Mouse (Mus musculus) liver, postnatal 0 days (tissue): ENCODE data around the gene Tnf. TPM values are rescaled to one million over a fixed set of nuclear protein-coding genes. Genes with fewer than 3 reads are reported as not detected.

ENCODE experiments used
- ATAC-seq: fragments of 200-750 bp; cut with Nextera tagmentation; 2 replicates; pipeline ENCODE4 v1.8.0; 2017; ENCODE audit warnings: mild to moderate bottlenecking, moderate library complexity
- DNase-seq: peaks from one replicate; pipeline ENCODE4 v3.0.0-alpha.2; 2016
- H3K27ac ChIP-seq: fragments of 300-500 bp; sonication (generic); 2 replicates; pipeline ENCODE4 v1.5.1; 2014; ENCODE audit warnings: antibody characterized with exemption, moderate library complexity, mild to moderate bottlenecking, low read depth
- H3K27me3 ChIP-seq: fragments of 300-500 bp; sonication (generic); 2 replicates; pipeline ENCODE4 v1.6.1; 2014; ENCODE audit warnings: low read length, control low read depth, mixed read lengths; ENCODE audit not compliant: insufficient read depth
- H3K36me3 ChIP-seq: fragments of 300-500 bp; sonication (generic); replicated peaks from 2 replicates; pipeline ENCODE4 v1.6.1; 2014; ENCODE audit warnings: mild to moderate bottlenecking, control low read depth, low read length, moderate library complexity, mixed read lengths; ENCODE audit not compliant: insufficient read depth
- H3K4me1 ChIP-seq: fragments of 300-500 bp; sonication (generic); 2 replicates; pipeline ENCODE4 v1.6.1; 2014; ENCODE audit warnings: antibody characterized with exemption, mild to moderate bottlenecking, control low read depth; ENCODE audit not compliant: insufficient read depth
- H3K4me2 ChIP-seq: fragments of 300-500 bp; sonication (generic); 2 replicates; pipeline ENCODE4 v1.6.1; 2014; ENCODE audit warnings: low read depth, mild to moderate bottlenecking, low read length, moderate library complexity, mixed read lengths
- H3K4me3 ChIP-seq: fragments of 300-500 bp; sonication (generic); 2 replicates; pipeline ENCODE4 v1.5.1; 2014; ENCODE audit warnings: low read depth, low read length
- H3K9ac ChIP-seq: fragments of 300-500 bp; sonication (generic); replicated peaks from 2 replicates; pipeline ENCODE4 v1.6.1; 2014; ENCODE audit warnings: mild to moderate bottlenecking, moderate library complexity
- H3K9me3 ChIP-seq: fragments of 300-500 bp; sonication (generic); 2 replicates; pipeline ENCODE4 v1.6.1; 2016; ENCODE audit warnings: mild to moderate bottlenecking, control low read depth, low read length, mixed read lengths
- CTCF ChIP-seq: sonication (generic); IDR thresholded peaks from 2 replicates; pipeline ENCODE4 v1.5.1; 2016; ENCODE audit warnings: antibody characterized with exemption, low read depth
- EP300 ChIP-seq: IDR thresholded peaks from 2 replicates; pipeline ENCODE4 v1.6.1; 2016; ENCODE audit warnings: antibody characterized with exemption, low read depth, mild to moderate bottlenecking
- WGBS: fragments of 180-500 bp; shearing (Covaris S2); extraction: QIAGEN DNeasy Blood & Tissue Kit; methylation state at CpG from one replicate; pipeline ENCODE4 v1.1.7; 2014; ENCODE audit not compliant: insufficient replicate concordance; 5-methylcytosine and 5-hydroxymethylcytosine counted together
- polyA plus RNA-seq: library from polyadenylated mRNA; unstranded; fragments of >200 nt; fragmentation: Nextera tagmentation; extraction: Ambion mirVana; gene quantifications from 2 replicates; pipeline ENCODE4 v1.2.1, GENCODE M21; 2015

Tnf gene
- polyA plus RNA-seq, 1 experiment from 2014 or later: 0.59 TPM

- Histone ChIP-seq H3K9ac (peak overlapping the region; percentile 2; the same call in 1 of the 2 replicates), H3K27me3 (no peaks in the 10 kb centered on the region), H3K9me3 (no peaks in the 10 kb centered on the region), H3K4me1 (peaks cover 12% of the 10 kb centered on the region), H3K36me3 (no peaks in the 10 kb centered on the region), H3K27ac (peak overlapping the region; percentile 80), H3K4me3 (peak overlapping the region; percentile 52), H3K4me2 (peak overlapping the region; percentile 75)
- WGBS: 1% methylated on average over 4 of the region's 4 CpGs
- DNase-seq (no peak), ATAC-seq (peak; percentile 23; the same call in 1 of the 2 replicates)
- TF ChIP-seq EP300: no peak
- TF ChIP-seq CTCF: no peak
Observed at GRCm38 (mm10) chr17:35186681-35187080, 15.1 kb downstream of the Tnf start.

GRCm38 (mm10) chr17:35185639-35186611 is 15.9 kb downstream of the Tnf start:
- H3K27me3 ChIP-seq: no peaks in the 10 kb centered on the region
- peak overlapping the region; percentile 75 for H3K4me2 ChIP-seq
- 2% methylated on average over 18 of the region's 18 CpGs for WGBS
- H3K4me1 ChIP-seq: peaks cover 8% of the 10 kb centered on the region
- ATAC-seq (peak; percentile 44; the same call in 1 of the 2 replicates), DNase-seq (peak; percentile 86)
- no peak for TF ChIP-seq CTCF
- no peak for TF ChIP-seq EP300
- H3K27ac ChIP-seq: peak overlapping the region; percentile 80
- H3K9ac ChIP-seq: peak overlapping the region; percentile 36
- H3K4me3 ChIP-seq: peak overlapping the region; percentile 52
- no peaks in the 10 kb centered on the region for H3K36me3 ChIP-seq
- no peaks in the 10 kb centered on the region for H3K9me3 ChIP-seq

- DNase-seq (no peak), ATAC-seq (no peak)
- Histone ChIP-seq H3K27ac (no peak overlapping the region), H3K9ac (no peak overlapping the region), H3K36me3 (no peaks in the 10 kb centered on the region), H3K4me2 (no peak overlapping the region), H3K27me3 (no peaks in the 10 kb centered on the region), H3K4me3 (no peak overlapping the region), H3K4me1 (0 out of 2 replicates have a peak, but pooled peaks cover 4% of the 10 kb centered on the region), H3K9me3 (no peaks in the 10 kb centered on the region)
- WGBS: 74% methylated on average over 5 of the region's 5 CpGs
- TF ChIP-seq EP300: no peak
Observed at GRCm38 (mm10) chr17:35180093-35180492, 21.7 kb downstream of the Tnf start.

- no peak overlapping the region for H3K4me2 ChIP-seq
- DNase-seq: peak; percentile 83
- H3K9me3 ChIP-seq: no peaks in the 10 kb centered on the region
- 0 out of 2 replicates have a peak, but pooled peaks cover 4% of the 10 kb centered on the region for H3K4me1 ChIP-seq
- no peak overlapping the region for H3K27ac ChIP-seq
- no peak overlapping the region for H3K9ac ChIP-seq
- TF ChIP-seq CTCF: peak; percentile 97
- TF ChIP-seq EP300: no peak
- no peaks in the 10 kb centered on the region for H3K36me3 ChIP-seq
- no peaks in the 10 kb centered on the region for H3K27me3 ChIP-seq
- peak; percentile 73 for ATAC-seq
- H3K4me3 ChIP-seq: no peak overlapping the region
- 14% methylated on average over 5 of the region's 5 CpGs for WGBS
Observed at GRCm38 (mm10) chr17:35178528-35178927, 23.3 kb downstream of the Tnf start.

GRCm38 (mm10) chr17:35175968-35176367 is 25.8 kb downstream of the Tnf start, which contains the start of gene Aif1:
Gene Aif1, minus strand, starts transcription at chr17:35176068.
- H3K4me1 ChIP-seq: 0 out of 2 replicates have a peak, but pooled peaks cover 4% of the 10 kb centered on the region
- 54% methylated on average over 2 of the region's 2 CpGs for WGBS
- DNase-seq: no peak

GRCm38 (mm10) chr17:35175382-35175781 is 26.4 kb downstream of the Tnf start:
- TF ChIP-seq CTCF: no peak
- TF ChIP-seq EP300: no peak
- 55% methylated on average over 6 of the region's 6 CpGs for WGBS
- H3K9ac ChIP-seq: no peak overlapping the region
- no peak overlapping the region for H3K4me2 ChIP-seq
- H3K27me3 ChIP-seq: no peaks in the 10 kb centered on the region
- no peak overlapping the region for H3K4me3 ChIP-seq
- H3K9me3 ChIP-seq: no peaks in the 10 kb centered on the region
- H3K27ac ChIP-seq: no peak overlapping the region
- ATAC-seq (no peak), DNase-seq (no peak)
- H3K4me1 ChIP-seq: 0 out of 2 replicates have a peak, but pooled peaks cover 4% of the 10 kb centered on the region
- H3K36me3 ChIP-seq: no peaks in the 10 kb centered on the region

More at GRCm38 (mm10) chr17:35175968-35176367, 25.8 kb downstream of the Tnf start, which contains the start of gene Aif1:
- Histone ChIP-seq H3K27ac (no peak within 1 kb of the TSS), H3K4me3 (no peak within 1 kb of the TSS), H3K9ac (no peak within 1 kb of the TSS), H3K36me3 (no peaks in the 10 kb centered on the region), H3K27me3 (no peaks in the 10 kb centered on the region), H3K9me3 (no peaks in the 10 kb centered on the region), H3K4me2 (no peak within 1 kb of the TSS)
- TF ChIP-seq CTCF (no peak), EP300 (no peak)
- ATAC-seq: no peak
